Mouse (Mus musculus): ENCODE data around the gene Olfr1222.

- no peak for TF ChIP-seq GATA1 (IDR thresholded peaks at IDR 0.05; ENCODE audit: low read length)
- TF ChIP-seq TAL1 (IDR thresholded peaks at IDR 0.05; ENCODE audit: low read length) = no peak
Measured at GRCm38 (mm10) chr2:89093848-89094247, 39.0 kb downstream of the Olfr1222 start.
